Mouse (Mus musculus) ES-Bruce4 (cell line): ENCODE results near the gene Arsb.

Source experiments
- CTCF ChIP-seq: IDR thresholded peaks from one replicate; pipeline ENCODE4 v1.8.1; 2011; ENCODE audit warnings: low read depth, low read length
- POLR2A ChIP-seq: IDR thresholded peaks from one replicate; pipeline ENCODE4 v1.8.1; 2011; ENCODE audit warnings: low read length; ENCODE audit not compliant: insufficient read depth

DNA sequence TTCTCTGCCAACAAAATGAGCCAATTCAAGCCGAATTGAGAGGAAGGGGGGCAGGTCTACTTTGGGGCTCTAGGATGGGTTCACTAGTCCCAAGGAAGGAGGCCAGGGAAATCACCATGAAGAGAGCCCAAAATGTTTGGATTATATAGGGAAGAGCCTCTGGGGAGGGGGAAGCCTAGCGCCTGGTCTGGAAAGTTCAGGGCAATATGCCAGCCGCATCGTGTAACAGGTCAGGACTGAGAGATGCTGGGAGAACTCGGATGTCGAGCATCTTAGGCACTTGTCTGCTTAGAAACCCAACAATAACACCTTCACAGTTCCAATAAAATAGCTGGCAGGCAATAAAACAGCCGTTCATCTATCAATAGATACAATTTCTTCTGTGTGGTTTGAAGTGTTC lies 216.2 kb downstream of the Arsb start:
- TF ChIP-seq CTCF (no peak), POLR2A (no peak)
